Mouse (Mus musculus) layer of hippocampus, adult 9-10 months (tissue): ENCODE data around the gene Txnrd2.

Source experiments
- DNase-seq: peaks from one replicate; pipeline ENCODE4 v3.0.0; 2022; ENCODE audit warnings: low spot score

Gene Txnrd2

GRCm38 (mm10) chr16:18452361-18452862, 26.2 kb downstream of the Txnrd2 start:
- DNase-seq = peak; percentile 31

- no peak for DNase-seq
Observed at GRCm38 (mm10) chr16:18453846-18454245, 27.7 kb downstream of the Txnrd2 start.

DNA sequence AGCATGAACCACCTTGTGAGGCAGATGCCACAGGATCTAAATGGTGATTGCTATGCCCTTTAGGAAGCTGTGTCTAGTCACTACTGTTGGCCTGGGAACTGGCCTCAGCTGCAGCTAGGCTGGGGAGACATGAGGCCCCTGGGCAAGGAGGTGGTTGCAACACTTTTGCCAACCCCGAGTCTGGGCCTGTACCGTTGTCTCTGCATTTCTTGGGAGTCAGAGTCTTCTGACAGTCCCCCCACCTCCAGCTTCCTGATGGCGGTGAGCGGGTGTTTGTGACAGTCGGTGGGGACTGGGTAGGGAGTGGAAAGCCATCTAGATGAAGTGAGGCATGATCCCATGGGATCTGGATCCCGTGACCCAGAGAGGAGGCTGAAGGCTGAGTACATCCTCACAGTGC, 29.2 kb downstream of the Txnrd2 start:
- no peak for DNase-seq

DNA sequence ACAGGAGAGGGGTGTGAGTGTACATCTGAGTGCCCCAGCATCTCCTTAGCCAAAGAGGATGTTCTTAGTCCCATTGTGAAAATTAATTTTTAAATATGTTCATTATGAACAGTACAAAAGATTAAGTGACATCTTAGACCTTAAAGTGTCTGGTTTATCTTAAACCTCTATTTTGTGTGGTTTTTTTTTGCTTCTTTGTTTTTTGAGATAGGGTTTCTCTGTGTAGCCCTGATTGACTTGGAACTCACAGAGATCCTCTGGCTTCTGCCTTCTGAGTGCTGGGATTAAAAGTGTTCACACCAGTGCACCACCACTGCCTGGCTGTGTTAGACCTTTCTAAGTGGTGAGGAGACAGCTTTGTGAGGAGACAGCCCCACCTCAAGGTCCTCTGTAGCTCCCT, 32.5 kb downstream of the Txnrd2 start:
- no peak for DNase-seq

GRCm38 (mm10) chr16:18459335-18459954, 33.3 kb downstream of the Txnrd2 start:
- no peak for DNase-seq

- DNase-seq = no peak
Observed at GRCm38 (mm10) chr16:18459955-18460370, 33.8 kb downstream of the Txnrd2 start.

- DNase-seq = no peak
Observed at GRCm38 (mm10) chr16:18460826-18461225, 34.6 kb downstream of the Txnrd2 start.

DNA sequence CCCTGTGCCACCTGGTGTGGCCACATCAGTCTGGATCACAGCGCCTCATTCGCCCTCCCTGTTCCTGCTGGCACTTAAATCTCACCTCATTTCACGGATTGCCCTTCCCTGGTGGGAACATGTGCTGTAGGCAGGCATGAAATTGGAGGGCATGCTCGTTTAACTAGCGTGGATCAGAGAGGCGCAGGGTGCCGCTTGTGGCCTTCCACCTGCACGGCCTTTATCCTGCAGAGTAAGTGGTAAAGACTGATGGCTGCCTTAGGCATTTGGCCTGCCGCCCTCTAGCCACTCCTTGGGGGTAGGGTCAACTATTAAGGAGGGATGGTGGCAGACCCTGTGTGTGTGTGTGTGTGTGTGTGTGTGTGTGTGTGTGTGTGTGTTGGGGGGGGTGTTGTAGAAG, 35.8 kb downstream of the Txnrd2 start:
- DNase-seq = no peak

GRCm38 (mm10) chr16:18462598-18462997, 36.4 kb downstream of the Txnrd2 start:
- DNase-seq = no peak

DNA sequence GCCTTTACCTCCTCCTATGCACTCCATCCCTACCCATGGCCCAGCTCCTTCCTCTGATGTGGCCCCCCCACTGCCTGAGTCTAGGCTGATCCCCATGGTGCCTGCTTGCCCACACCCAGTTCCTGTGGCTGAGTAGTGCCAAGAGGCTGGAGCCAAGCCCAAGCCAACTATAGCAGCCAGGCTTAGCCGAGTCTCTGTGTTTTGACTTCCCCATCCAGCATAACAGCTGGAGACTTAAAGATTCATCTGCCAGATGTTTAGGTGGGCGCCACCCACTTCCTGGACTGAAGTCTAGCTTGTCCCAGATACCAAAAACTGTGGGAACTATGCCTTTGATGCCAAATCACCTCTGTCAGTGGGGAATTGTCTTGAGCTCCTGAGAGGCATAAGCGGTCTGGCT, 38.1 kb downstream of the Txnrd2 start:
- no peak for DNase-seq

DNA sequence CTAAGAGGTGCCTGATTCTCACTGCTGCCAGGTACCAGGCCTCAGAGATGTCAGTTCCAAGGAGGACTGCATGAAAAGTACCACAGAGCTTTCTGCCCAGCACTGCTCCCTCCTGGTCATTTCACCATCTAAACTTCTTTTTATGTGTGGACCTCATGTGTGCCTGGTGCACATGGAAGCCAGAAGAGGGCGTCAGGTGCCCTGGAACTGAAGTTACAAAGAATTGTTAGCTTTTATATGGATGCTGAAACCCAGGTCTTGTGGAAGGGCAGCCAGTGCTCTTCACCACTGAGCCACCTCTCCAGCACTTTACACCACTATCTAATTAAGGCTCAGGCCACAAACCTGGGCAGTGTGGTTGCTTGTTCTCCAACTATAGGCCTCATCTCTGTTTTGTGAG, 44.6 kb downstream of the Txnrd2 start:
- DNase-seq = no peak

GRCm38 (mm10) chr16:18471381-18471955, 45.3 kb downstream of the Txnrd2 start:
- no peak for DNase-seq

- DNase-seq = no peak
Observed at GRCm38 (mm10) chr16:18471976-18472375, 45.8 kb downstream of the Txnrd2 start.

GRCm38 (mm10) chr16:18472416-18472815, 46.2 kb downstream of the Txnrd2 start:
- DNase-seq = no peak

DNA sequence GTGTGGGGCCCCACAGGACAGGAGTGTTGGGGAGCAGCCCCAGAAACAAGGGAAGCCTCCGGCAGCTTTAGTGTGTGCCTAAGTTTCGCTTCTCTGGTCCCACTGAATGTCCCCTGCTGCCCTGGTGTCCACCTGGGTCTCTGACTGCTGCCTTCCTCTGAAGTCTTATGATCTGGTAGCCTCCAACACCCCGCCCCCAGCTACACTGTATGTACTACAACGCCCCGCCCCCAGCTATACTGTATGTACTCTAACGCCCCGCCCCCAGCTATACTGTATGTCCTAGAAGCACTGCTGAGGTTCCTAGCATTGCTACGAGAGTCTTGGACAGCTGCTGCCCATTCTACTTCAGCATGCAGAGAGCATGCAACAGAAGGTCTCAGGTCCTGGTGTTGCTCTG, 46.8 kb downstream of the Txnrd2 start:
- no peak for DNase-seq

DNA sequence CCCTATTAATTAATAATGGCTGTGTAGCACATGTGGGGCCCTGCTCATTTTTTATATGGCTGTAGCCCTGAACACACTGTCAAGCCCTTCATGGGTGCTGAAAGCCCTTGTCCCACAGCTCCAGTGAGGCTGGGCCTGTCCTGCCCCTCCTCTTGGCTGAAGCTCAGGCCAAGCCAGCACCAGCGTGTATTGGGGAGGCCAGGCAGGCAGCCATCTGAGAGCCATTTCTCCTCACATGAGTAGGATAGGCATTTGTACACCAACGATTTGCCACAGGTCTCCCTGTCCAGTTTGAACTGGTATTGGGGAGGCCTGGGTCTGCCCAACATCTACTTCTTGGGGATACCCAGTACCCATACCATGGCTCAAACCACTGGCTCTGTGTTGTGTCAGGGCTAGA, 47.8 kb downstream of the Txnrd2 start:
- DNase-seq = no peak

DNA sequence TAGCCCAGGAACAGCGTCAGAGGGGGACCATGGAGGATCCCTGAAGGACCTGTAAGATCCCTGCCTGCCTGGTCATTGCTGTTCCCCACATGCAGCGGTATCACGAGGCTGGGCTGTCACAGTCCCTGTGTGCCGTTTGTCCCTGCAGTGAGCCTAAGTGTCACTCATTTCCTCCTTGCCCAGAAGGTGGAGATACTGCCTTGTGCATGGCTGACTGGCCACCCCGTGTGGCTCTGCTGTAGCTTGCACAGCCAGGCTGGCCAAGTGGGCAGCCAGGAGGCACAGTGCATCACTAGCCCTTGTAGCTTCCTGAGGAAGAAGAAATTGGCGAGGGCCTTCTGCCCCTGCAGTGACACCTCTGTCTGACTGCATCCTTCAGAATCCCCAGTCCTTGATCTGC, 51.8 kb downstream of the Txnrd2 start:
- no peak for DNase-seq

- no peak for DNase-seq
Observed at GRCm38 (mm10) chr16:18479667-18480066, 53.5 kb downstream of the Txnrd2 start.

- DNase-seq = no peak
Observed at GRCm38 (mm10) chr16:18480933-18481485, 54.8 kb downstream of the Txnrd2 start.

DNA sequence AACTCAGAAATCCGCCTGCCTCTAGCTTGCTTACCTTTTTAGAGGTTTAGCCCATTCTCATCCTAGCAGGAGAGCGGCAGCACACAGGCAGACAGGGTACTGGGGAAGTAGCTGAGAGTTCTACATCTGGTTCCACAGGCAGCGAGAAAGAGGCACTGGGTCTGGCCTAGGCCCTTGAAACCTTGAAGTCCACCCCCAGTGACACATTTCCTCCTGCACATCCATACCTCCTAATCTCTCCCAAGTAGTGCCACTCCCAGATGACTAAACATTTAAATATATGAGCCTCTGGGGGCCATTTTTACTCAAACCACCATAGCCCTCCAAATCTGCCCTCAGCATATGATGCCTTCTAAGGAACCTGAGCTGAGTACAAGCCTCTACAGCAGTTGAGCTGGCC, 56.2 kb downstream of the Txnrd2 start:
- no peak for DNase-seq

DNA sequence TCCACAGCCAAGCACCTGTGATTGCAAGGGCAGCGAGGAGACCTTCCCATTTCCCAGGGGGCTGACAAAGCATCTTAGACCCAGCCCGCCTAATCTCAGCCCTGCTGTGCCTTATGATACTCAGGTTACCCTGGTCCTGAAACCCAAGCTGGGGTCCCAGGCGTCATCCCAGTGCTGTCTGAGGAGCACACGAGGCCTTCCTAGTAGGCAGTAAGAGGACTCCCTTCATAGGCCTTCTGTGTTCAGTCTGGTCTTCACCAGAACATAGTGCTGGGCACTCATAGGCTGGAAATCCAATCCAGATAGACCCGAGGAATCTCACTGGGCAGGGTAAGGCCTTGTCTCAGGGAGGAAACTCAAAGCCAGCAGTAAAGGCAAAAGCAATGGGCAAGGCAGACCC, 57.7 kb downstream of the Txnrd2 start:
- DNase-seq = no peak

GRCm38 (mm10) chr16:18484386-18484785, 58.2 kb downstream of the Txnrd2 start:
- DNase-seq = no peak

- no peak for DNase-seq
Observed at GRCm38 (mm10) chr16:18484794-18485435, 58.7 kb downstream of the Txnrd2 start.
